Mouse (Mus musculus): ENCODE measurements around the gene Hat1. TPM values are rescaled to one million over a fixed set of nuclear protein-coding genes. Genes with fewer than 3 reads are reported as not detected.

The Hat1 gene
- 41.6 and 42.1 TPM in 2 replicates for polyA plus RNA-seq (2014; fragmentation: Nextera tagmentation; extraction: Ambion mirVana)

GRCm38 (mm10) chr2:71388951-71389763 is at the start of gene Hat1:
Gene Hat1 (plus strand): TSS chr2:71388958.
- ATAC-seq (ENCODE audit: low read depth), result peak; percentile 99
- Histone ChIP-seq H3K27me3 (ENCODE audit: control insufficient read depth, insufficient read depth, low read length) (no peaks in the 10 kb centered on the region), H3K4me2 (ENCODE audit: low read depth, low read length) (peak within 1 kb of the TSS; percentile 89), H3K4me3 (ENCODE audit: low read depth, low read length) (peak within 1 kb of the TSS; percentile 83), H3K9me3 (ENCODE audit: control insufficient read depth, low read length) (no peaks in the 10 kb centered on the region), H3K9ac (replicated peaks; ENCODE audit: low read depth, low read length) (peak within 1 kb of the TSS; percentile 63), H3K27ac (ENCODE audit: low read depth, low read length) (peak within 1 kb of the TSS; percentile 44; the same call in 1 of the 2 replicates), H3K4me1 (ENCODE audit: control insufficient read depth, insufficient read depth, low read length) (peaks cover 5% of the 10 kb centered on the region; the same call in 1 of the 2 replicates), H3K36me3 (ENCODE audit: control insufficient read depth, insufficient read depth, low read length) (0 out of 2 replicates have a peak, but pooled peaks cover 3% of the 10 kb centered on the region)
- WGBS, result under 1% methylated on average over 54 of the region's 66 CpGs

DNA sequence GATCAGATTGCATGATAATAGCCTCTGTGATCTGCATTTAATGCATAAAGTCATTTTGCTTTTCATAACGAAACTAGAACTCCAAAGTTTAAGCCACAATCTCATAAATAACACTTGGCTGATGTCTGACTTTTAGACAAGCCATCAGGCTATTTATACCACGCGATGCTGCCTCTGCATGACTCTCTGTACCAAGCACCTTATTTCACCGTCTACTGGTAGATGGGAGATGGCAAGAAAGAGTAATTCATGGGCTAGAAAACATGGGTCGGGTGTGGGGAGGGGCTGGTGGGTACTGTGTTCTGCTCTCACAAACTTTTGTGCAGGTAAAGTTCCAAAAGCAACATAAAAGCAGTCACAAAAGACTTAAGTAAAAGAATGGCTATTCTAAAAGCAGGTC is 48.6 kb upstream of the Hat1 start:
- WGBS, result 87% methylated on average over 5 of the region's 5 CpGs
- Histone ChIP-seq H3K27ac (ENCODE audit: low read depth, low read length) (no peak overlapping the region), H3K9ac (replicated peaks; ENCODE audit: low read depth, low read length) (no peak overlapping the region), H3K4me1 (ENCODE audit: control insufficient read depth, insufficient read depth, low read length) (no peaks in the 10 kb centered on the region), H3K4me3 (ENCODE audit: low read depth, low read length) (no peak overlapping the region), H3K9me3 (ENCODE audit: control insufficient read depth, low read length) (no peaks in the 10 kb centered on the region), H3K4me2 (ENCODE audit: low read depth, low read length) (no peak overlapping the region), H3K27me3 (ENCODE audit: control insufficient read depth, insufficient read depth, low read length) (no peaks in the 10 kb centered on the region), H3K36me3 (ENCODE audit: control insufficient read depth, insufficient read depth, low read length) (no peaks in the 10 kb centered on the region)
- no peak for ATAC-seq (ENCODE audit: low read depth)

GRCm38 (mm10) chr2:71343884-71344640 is 44.7 kb upstream of the Hat1 start:
- Histone ChIP-seq H3K27ac (ENCODE audit: low read depth, low read length) (no peak overlapping the region), H3K27me3 (ENCODE audit: control insufficient read depth, insufficient read depth, low read length) (no peaks in the 10 kb centered on the region), H3K9me3 (ENCODE audit: control insufficient read depth, low read length) (no peaks in the 10 kb centered on the region), H3K4me2 (ENCODE audit: low read depth, low read length) (no peak overlapping the region), H3K36me3 (ENCODE audit: control insufficient read depth, insufficient read depth, low read length) (no peaks in the 10 kb centered on the region), H3K4me1 (ENCODE audit: control insufficient read depth, insufficient read depth, low read length) (no peaks in the 10 kb centered on the region), H3K9ac (replicated peaks; ENCODE audit: low read depth, low read length) (no peak overlapping the region), H3K4me3 (ENCODE audit: low read depth, low read length) (no peak overlapping the region)
- ATAC-seq (ENCODE audit: low read depth), result no peak
- 95% methylated on average over 10 of the region's 10 CpGs for WGBS

GRCm38 (mm10) chr2:71347160-71347559 is 41.6 kb upstream of the Hat1 start:
- Histone ChIP-seq H3K36me3 (ENCODE audit: control insufficient read depth, insufficient read depth, low read length) (no peaks in the 10 kb centered on the region), H3K27ac (ENCODE audit: low read depth, low read length) (no peak overlapping the region), H3K4me3 (ENCODE audit: low read depth, low read length) (no peak overlapping the region), H3K27me3 (ENCODE audit: control insufficient read depth, insufficient read depth, low read length) (no peaks in the 10 kb centered on the region), H3K4me2 (ENCODE audit: low read depth, low read length) (no peak overlapping the region), H3K4me1 (ENCODE audit: control insufficient read depth, insufficient read depth, low read length) (no peaks in the 10 kb centered on the region), H3K9ac (replicated peaks; ENCODE audit: low read depth, low read length) (no peak overlapping the region), H3K9me3 (ENCODE audit: control insufficient read depth, low read length) (no peaks in the 10 kb centered on the region)
- no peak for ATAC-seq (ENCODE audit: low read depth)
- WGBS, result 92% methylated on average over 10 of the region's 10 CpGs

GRCm38 (mm10) chr2:71347732-71348490 is 40.8 kb upstream of the Hat1 start:
- no peak overlapping the region for H3K4me2 ChIP-seq (ENCODE audit: low read depth, low read length)
- H3K9me3 ChIP-seq (ENCODE audit: control insufficient read depth, low read length), result no peaks in the 10 kb centered on the region
- H3K4me1 ChIP-seq (ENCODE audit: control insufficient read depth, insufficient read depth, low read length), result no peaks in the 10 kb centered on the region
- 92% methylated on average over 20 of the region's 20 CpGs for WGBS
- ATAC-seq (ENCODE audit: low read depth), result no peak
- H3K9ac ChIP-seq (replicated peaks; ENCODE audit: low read depth, low read length), result no peak overlapping the region
- no peaks in the 10 kb centered on the region for H3K27me3 ChIP-seq (ENCODE audit: control insufficient read depth, insufficient read depth, low read length)
- no peak overlapping the region for H3K4me3 ChIP-seq (ENCODE audit: low read depth, low read length)
- H3K36me3 ChIP-seq (ENCODE audit: control insufficient read depth, insufficient read depth, low read length), result no peaks in the 10 kb centered on the region
- no peak overlapping the region for H3K27ac ChIP-seq (ENCODE audit: low read depth, low read length)

DNA sequence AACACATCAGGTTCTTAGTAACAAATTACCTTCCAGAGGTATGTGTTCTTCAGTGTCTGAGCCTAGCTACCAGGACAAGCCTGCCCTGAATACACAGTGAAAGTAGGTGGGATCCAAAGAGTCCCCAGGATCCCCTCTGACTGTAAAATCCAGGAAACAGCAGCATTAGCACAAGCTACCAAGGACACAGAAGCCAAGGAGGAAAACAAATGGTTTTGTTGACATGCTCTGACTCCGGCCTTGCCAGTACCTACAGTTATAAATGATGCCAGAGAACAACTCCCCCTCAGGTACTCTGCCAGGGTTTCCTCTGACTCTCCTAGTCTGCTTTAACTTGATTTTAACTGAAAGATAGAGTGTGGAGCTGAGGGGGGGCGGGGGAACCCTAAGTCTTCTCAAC is 39.2 kb upstream of the Hat1 start:
- Histone ChIP-seq H3K4me2 (ENCODE audit: low read depth, low read length) (no peak overlapping the region), H3K36me3 (ENCODE audit: control insufficient read depth, insufficient read depth, low read length) (no peaks in the 10 kb centered on the region), H3K4me1 (ENCODE audit: control insufficient read depth, insufficient read depth, low read length) (no peaks in the 10 kb centered on the region), H3K27me3 (ENCODE audit: control insufficient read depth, insufficient read depth, low read length) (no peaks in the 10 kb centered on the region), H3K4me3 (ENCODE audit: low read depth, low read length) (no peak overlapping the region), H3K27ac (ENCODE audit: low read depth, low read length) (no peak overlapping the region), H3K9me3 (ENCODE audit: control insufficient read depth, low read length) (no peaks in the 10 kb centered on the region), H3K9ac (replicated peaks; ENCODE audit: low read depth, low read length) (no peak overlapping the region)
- no peak for ATAC-seq (ENCODE audit: low read depth)
- whole genome bisulfite sequencing, result 79% methylated on average over 2 of the region's 2 CpGs

GRCm38 (mm10) chr2:71350181-71350580 is 38.6 kb upstream of the Hat1 start:
- H3K36me3 ChIP-seq (ENCODE audit: control insufficient read depth, insufficient read depth, low read length), result no peaks in the 10 kb centered on the region
- no peak for ATAC-seq (ENCODE audit: low read depth)

GRCm38 (mm10) chr2:71350904-71351726 is 37.6 kb upstream of the Hat1 start:
- WGBS, result 93% methylated on average over 11 of the region's 11 CpGs
- Histone ChIP-seq H3K27ac (ENCODE audit: low read depth, low read length) (no peak overlapping the region), H3K36me3 (ENCODE audit: control insufficient read depth, insufficient read depth, low read length) (no peaks in the 10 kb centered on the region), H3K4me3 (ENCODE audit: low read depth, low read length) (no peak overlapping the region), H3K27me3 (ENCODE audit: control insufficient read depth, insufficient read depth, low read length) (no peaks in the 10 kb centered on the region), H3K9me3 (ENCODE audit: control insufficient read depth, low read length) (no peaks in the 10 kb centered on the region), H3K4me2 (ENCODE audit: low read depth, low read length) (no peak overlapping the region), H3K9ac (replicated peaks; ENCODE audit: low read depth, low read length) (no peak overlapping the region), H3K4me1 (ENCODE audit: control insufficient read depth, insufficient read depth, low read length) (no peaks in the 10 kb centered on the region)
- no peak for ATAC-seq (ENCODE audit: low read depth)

More at GRCm38 (mm10) chr2:71350181-71350580, 38.6 kb upstream of the Hat1 start:
- 80% methylated on average over 7 of the region's 7 CpGs for WGBS
- H3K27ac ChIP-seq (ENCODE audit: low read depth, low read length), result no peak overlapping the region
- no peak overlapping the region for H3K4me2 ChIP-seq (ENCODE audit: low read depth, low read length)
- no peaks in the 10 kb centered on the region for H3K4me1 ChIP-seq (ENCODE audit: control insufficient read depth, insufficient read depth, low read length)
- no peaks in the 10 kb centered on the region for H3K9me3 ChIP-seq (ENCODE audit: control insufficient read depth, low read length)
- no peaks in the 10 kb centered on the region for H3K27me3 ChIP-seq (ENCODE audit: control insufficient read depth, insufficient read depth, low read length)
- no peak overlapping the region for H3K9ac ChIP-seq (replicated peaks; ENCODE audit: low read depth, low read length)
- no peak overlapping the region for H3K4me3 ChIP-seq (ENCODE audit: low read depth, low read length)

Data from neural tube, embryonic 14.5 days (tissue).